ENCODE assay signal across 9 mouse cellular contexts in genomic region chr6:52724805-52725439, GRCm38 (mm10). TPM values are rescaled to one million over a fixed set of nuclear protein-coding genes. Genes with fewer than 3 reads are reported as not detected.
DNase-seq lines count a peak whose midpoint lies in the region; ATAC-seq and TF ChIP-seq lines count a peak whose summit lies in the region.
"Had no signal": no experiment of that assay in that cellular context is flagged by ENCODE, and none has a peak within 500 bp of the region (broad histone marks: within the 10 kb centered on the region; RNA-seq: fewer than 3 reads in every experiment).

No protein-coding gene starts in this region.

- H3K27ac ChIP-seq in intestine, embryonic 14.5 days (ENCODE audit: low read depth) = no peak overlapping the region
- H3K27ac ChIP-seq in intestine, embryonic 16.5 days (ENCODE audit: low read length) = no peak overlapping the region
- H3K27ac ChIP-seq in heart, embryonic 10.5 days = no peak overlapping the region
- H3K27ac ChIP-seq in left cerebral cortex, adult 2 months = no peak overlapping the region
- H3K27ac ChIP-seq: embryonic facial prominence, embryonic 15.5 days had no signal

- no peak for ATAC-seq in intestine, embryonic 14.5 days (replicated peaks; ENCODE audit: low FRiP score, low TSS enrichment, low read depth)
- ATAC-seq in intestine, embryonic 16.5 days = no peak
- peak; percentile 71; the same call in 1 of the 2 replicates for ATAC-seq in common myeloid progenitor, adult 5-6 weeks (replicated peaks; ENCODE audit: low read depth, poor library complexity, severe bottlenecking)

- H3K27me3 ChIP-seq in intestine, embryonic 14.5 days (replicated peaks; ENCODE audit: control insufficient read depth, insufficient read depth, low read length) = no peaks in the 10 kb centered on the region
- no peaks in the 10 kb centered on the region for H3K27me3 ChIP-seq in intestine, embryonic 16.5 days (replicated peaks; ENCODE audit: control insufficient read depth, insufficient read depth, low read length)
- H3K27me3 ChIP-seq in heart, embryonic 10.5 days (ENCODE audit: insufficient read depth, poor library complexity, severe bottlenecking) = no peaks in the 10 kb centered on the region
- H3K27me3 ChIP-seq: embryonic facial prominence, embryonic 15.5 days had no signal

- intact Hi-C loops in left cerebral cortex, adult 2 months (cut with DNase I) = loop anchor here (1.0 to 5.0 kb wide), 5 partner anchors 62 to 468 kb away; no protein-coding TSS in a partner anchor

- no peaks in the 10 kb centered on the region for H3K4me1 ChIP-seq in intestine, embryonic 14.5 days (replicated peaks; ENCODE audit: control insufficient read depth, insufficient read depth, low read length)
- no peaks in the 10 kb centered on the region for H3K4me1 ChIP-seq in intestine, embryonic 16.5 days (ENCODE audit: control insufficient read depth, insufficient read depth, low read length)
- no peaks in the 10 kb centered on the region for H3K4me1 ChIP-seq in heart, embryonic 10.5 days

- H3K4me2 ChIP-seq in intestine, embryonic 14.5 days (ENCODE audit: low read length) = no peak overlapping the region
- no peak overlapping the region for H3K4me2 ChIP-seq in intestine, embryonic 16.5 days (ENCODE audit: low read depth, low read length)
- H3K4me2 ChIP-seq: embryonic facial prominence, embryonic 15.5 days had no signal

- H3K9ac ChIP-seq in intestine, embryonic 14.5 days (ENCODE audit: low read length) = no peak overlapping the region
- no peak overlapping the region for H3K9ac ChIP-seq in intestine, embryonic 16.5 days (ENCODE audit: low read depth, low read length)
- H3K9ac ChIP-seq: embryonic facial prominence, embryonic 15.5 days had no signal

- DNase-seq in intestine, embryonic 14.5 days (ENCODE audit: low spot score) = peak; percentile 86
- DNase-seq in adrenal gland, adult (ENCODE audit: inconsistent age in 2 of 2, low spot score in 1 of 2) = peak; percentile 45 to 89
- DNase-seq in heart, embryonic 10.5 days (ENCODE audit: low spot score) = peak; percentile 71
- DNase-seq in left cerebral cortex, adult 2 months (ENCODE audit: extremely low spot score in 1 of 2, low spot score in 2 of 2) = peak; percentile 59 to 64
- peak; percentile 85 for DNase-seq in naive thymus-derived CD4-positive, alpha-beta T cell, adult 2 months (ENCODE audit: low read depth)
- peak; percentile 78 for DNase-seq in testis, postnatal 10 days (ENCODE audit: low spot score)

- H3K4me3 ChIP-seq in intestine, embryonic 14.5 days (ENCODE audit: low read depth, low read length) = no peak overlapping the region
- H3K4me3 ChIP-seq in intestine, embryonic 16.5 days (ENCODE audit: low read length) = no peak overlapping the region
- no peak overlapping the region for H3K4me3 ChIP-seq in heart, embryonic 10.5 days
- H3K4me3 ChIP-seq in left cerebral cortex, adult 2 months = no peak overlapping the region
- H3K4me3 ChIP-seq: embryonic facial prominence, embryonic 15.5 days had no signal

- H3K9me3 ChIP-seq in intestine, embryonic 14.5 days (ENCODE audit: control insufficient read depth, low read length) = no peaks in the 10 kb centered on the region
- H3K9me3 ChIP-seq in intestine, embryonic 16.5 days (ENCODE audit: control insufficient read depth, low read length) = no peaks in the 10 kb centered on the region
- H3K9me3 ChIP-seq in heart, embryonic 10.5 days = no peaks in the 10 kb centered on the region
- H3K9me3 ChIP-seq: embryonic facial prominence, embryonic 15.5 days had no signal

- peak; percentile 98 for TF ChIP-seq CTCF in left cerebral cortex, adult 2 months (IDR thresholded peaks at IDR 0.05)

- 60% methylated on average over 8 of the region's 8 CpGs for WGBS in intestine, embryonic 14.5 days
- 59% methylated on average over 8 of the region's 8 CpGs for WGBS in intestine, embryonic 16.5 days
- 65% methylated on average over 8 of the region's 8 CpGs for WGBS in heart, embryonic 10.5 days

- peaks cover 40% of the 10 kb centered on the region for H3K36me3 ChIP-seq in intestine, embryonic 14.5 days (ENCODE audit: control insufficient read depth, insufficient read depth, low read length)
- no peaks in the 10 kb centered on the region for H3K36me3 ChIP-seq in intestine, embryonic 16.5 days (ENCODE audit: control insufficient read depth, insufficient read depth, low read length)
- H3K36me3 ChIP-seq in heart, embryonic 10.5 days = peaks cover 34% of the 10 kb centered on the region

RNA-seq across cellular contexts. Expression of gene Tax1bp1, which starts 11.4 kb away (rescaled TPM):
- 130 and 134 TPM in 2 replicates for polyA plus RNA-seq in intestine, embryonic 14.5 days (2014; fragmentation: Nextera tagmentation; extraction: Ambion mirVana)
- polyA plus RNA-seq in intestine, embryonic 16.5 days (2015; fragmentation: Nextera tagmentation; extraction: Ambion mirVana) = 162 and 168 TPM in 2 replicates
- 300 and 329 TPM in 2 replicates for total RNA-seq in common myeloid progenitor, adult 5-6 weeks (2017)
- 97.1 and 97.5 TPM in 2 replicates for polyA plus RNA-seq in heart, embryonic 10.5 days (2016; fragmentation: Nextera tagmentation; extraction: Ambion mirVana)
- total RNA-seq in left cerebral cortex, adult 2 months (2021) = 100 to 1,000 TPM; 122 to 136 TPM
